Mouse (Mus musculus) liver, embryonic 14.5 days (tissue): ENCODE data around the gene Fgfr2. TPM values are rescaled to one million over a fixed set of nuclear protein-coding genes. Genes with fewer than 3 reads are reported as not detected.
A peak's percentile ranks its signal among the peaks of the same experiment; 100 is the strongest.

Experiments
- ATAC-seq: fragments of 200-750 bp; cut with Nextera tagmentation; 2 replicates; pipeline ENCODE4 v1.8.0; 2017; ENCODE audit warnings: moderate number of reproducible peaks, mild to moderate bottlenecking, moderate library complexity; ENCODE audit not compliant: insufficient read depth
- DNase-seq, 3 experiments: peaks; one replicate each; pipeline ENCODE4 v3.0.0-alpha.2; 2012 to 2013; ENCODE audit warnings: low read depth in 3 of 3, low spot score in 3 of 3
- H3K27ac ChIP-seq: fragments of 300-500 bp; sonication (generic); 2 replicates; pipeline ENCODE4 v1.5.1; 2014; ENCODE audit warnings: moderate library complexity, mild to moderate bottlenecking, control low read depth, inconsistent platforms
- H3K27me3 ChIP-seq: fragments of 300-500 bp; sonication (generic); 2 replicates; pipeline ENCODE4 v1.6.1; 2014; ENCODE audit warnings: mild to moderate bottlenecking, low read length, moderate library complexity; ENCODE audit not compliant: control insufficient read depth, insufficient read depth
- H3K36me3 ChIP-seq: fragments of 300-500 bp; sonication (generic); replicated peaks from 2 replicates; pipeline ENCODE4 v1.6.1; 2014; ENCODE audit warnings: low read depth; ENCODE audit not compliant: control insufficient read depth, insufficient read depth
- H3K4me1 ChIP-seq, 2 experiments: fragments of 200-500 bp in 1 of 2; fragments of 300-500 bp in 1 of 2; sonication (generic) in 1 of 2; replicated peaks; 2 replicates each; pipeline ENCODE4 v1.6.1; 2012 to 2014; ENCODE audit warnings: antibody characterized with exemption in 1 of 2, inconsistent platforms in 1 of 2, low read length in 1 of 2; ENCODE audit not compliant: control insufficient read depth in 2 of 2, insufficient read depth in 2 of 2
- H3K4me2 ChIP-seq: fragments of 300-500 bp; sonication (generic); 2 replicates; pipeline ENCODE4 v1.6.1; 2014; ENCODE audit warnings: low read depth, mild to moderate bottlenecking, control low read depth, moderate library complexity
- H3K4me3 ChIP-seq, 2 experiments: fragments of 200-500 bp in 1 of 2; fragments of 300-500 bp in 1 of 2; sonication (generic) in 1 of 2; 2 replicates each; pipeline ENCODE4 v1.5.1; 2012 to 2014; ENCODE audit warnings: low read depth in 2 of 2, low read length in 2 of 2, mild to moderate bottlenecking in 2 of 2, control low read depth in 1 of 2, inconsistent platforms in 1 of 2, moderate library complexity in 1 of 2; ENCODE audit not compliant: insufficient read depth in 1 of 2
- H3K9ac ChIP-seq: fragments of 300-500 bp; sonication (generic); replicated peaks from 2 replicates; pipeline ENCODE4 v1.6.1; 2014; ENCODE audit warnings: mild to moderate bottlenecking, control low read depth, moderate library complexity
- H3K9me3 ChIP-seq: fragments of 300-500 bp; sonication (generic); 2 replicates; pipeline ENCODE4 v1.6.1; 2016; ENCODE audit warnings: low read length, mixed read lengths; ENCODE audit not compliant: control insufficient read depth
- CTCF ChIP-seq: IDR thresholded peaks from 2 replicates; pipeline ENCODE4 v1.5.1; 2016; ENCODE audit warnings: antibody characterized with exemption, low read depth, control low read depth
- EP300 ChIP-seq: IDR thresholded peaks from 2 replicates; pipeline ENCODE4 v1.6.1; 2016; ENCODE audit warnings: antibody characterized with exemption, low read depth
- WGBS: fragments of 180-500 bp; shearing (Covaris S2); extraction: QIAGEN DNeasy Blood & Tissue Kit; methylation state at CpG from one replicate; pipeline ENCODE4 v1.1.7; 2014; ENCODE audit not compliant: insufficient replicate concordance; 5-methylcytosine and 5-hydroxymethylcytosine counted together
- polyA plus RNA-seq, 2 experiments: library from polyadenylated mRNA; depleted of rRNA in 1 of 2; stranded (reverse) in 1 of 2; unstranded in 1 of 2; fragments of >200 nt; fragmentation: Nextera tagmentation in 1 of 2; extraction: Ambion mirVana in 1 of 2; gene quantifications; 2 replicates each; pipeline versions ENCODE4 v1.2.1 to v1.2.3; 2012 to 2014

Fgfr2 gene
- polyA plus RNA-seq, 2 experiments, result 7.9 to 8.8 TPM

DNA sequence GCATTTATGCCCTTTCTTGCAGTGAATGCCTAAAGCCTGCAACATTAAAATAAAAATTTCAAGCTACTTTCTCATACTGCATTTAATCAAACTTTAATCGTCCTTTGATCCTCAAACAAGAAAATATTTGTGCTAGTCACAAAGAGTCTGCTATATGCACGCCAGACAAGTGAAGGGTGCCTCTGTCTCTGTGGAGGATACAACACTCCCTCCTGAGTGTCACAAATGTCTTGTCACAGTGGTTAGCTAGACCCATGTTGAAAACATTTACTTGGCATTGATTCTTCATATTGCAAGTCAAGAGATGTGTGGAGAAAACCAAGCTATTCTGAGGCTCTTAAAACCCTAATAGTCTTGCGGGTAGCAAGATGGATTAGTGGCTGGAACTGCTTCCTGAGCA, 2736.8 kb downstream of the Fgfr2 start:
- Histone ChIP-seq H3K36me3 (no peaks in the 10 kb centered on the region), H3K9me3 (no peaks in the 10 kb centered on the region), H3K4me2 (no peak overlapping the region), H3K4me3 (no peak overlapping the region), H3K27me3 (no peaks in the 10 kb centered on the region), H3K27ac (no peak overlapping the region), H3K4me1 (no peaks in the 10 kb centered on the region), H3K9ac (no peak overlapping the region)
- DNase-seq (no peak), ATAC-seq (no peak)
- no peak for TF ChIP-seq CTCF
- TF ChIP-seq EP300, result no peak
- 64% methylated on average over 3 of the region's 3 CpGs for WGBS

DNA sequence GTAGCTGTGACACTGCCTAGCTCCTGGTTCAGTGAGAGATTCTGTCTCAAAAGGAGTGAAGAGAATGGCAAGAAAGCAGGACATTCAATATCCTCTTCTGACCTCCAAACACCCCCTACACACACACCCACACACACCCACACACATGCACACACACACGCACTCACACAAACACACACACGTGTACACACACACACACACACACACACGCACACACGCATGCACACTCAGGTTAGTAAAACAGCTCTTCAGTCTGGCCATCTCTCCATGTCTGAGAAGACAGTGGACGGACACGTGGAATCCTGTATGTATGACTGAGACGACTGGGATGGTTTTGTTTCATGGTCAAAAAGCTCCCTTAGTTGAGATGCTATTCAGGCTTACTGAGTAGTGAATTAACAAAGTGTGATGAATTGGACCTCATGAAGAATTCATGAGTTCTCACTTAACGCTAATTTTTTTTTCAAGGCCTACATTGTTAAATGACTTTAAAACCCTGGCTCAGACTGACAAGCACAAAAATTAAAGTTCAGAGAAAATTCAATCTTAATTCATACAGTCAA, 2737.3 kb downstream of the Fgfr2 start:
- Histone ChIP-seq H3K36me3 (no peaks in the 10 kb centered on the region), H3K4me2 (no peak overlapping the region), H3K9ac (no peak overlapping the region), H3K4me3 (no peak overlapping the region), H3K27me3 (no peaks in the 10 kb centered on the region), H3K4me1 (no peaks in the 10 kb centered on the region), H3K27ac (no peak overlapping the region), H3K9me3 (no peaks in the 10 kb centered on the region)
- DNase-seq, result no peak
- TF ChIP-seq CTCF (no peak), EP300 (no peak)
- no peak for ATAC-seq
- WGBS, result 79% methylated on average over 8 of the region's 8 CpGs

DNA sequence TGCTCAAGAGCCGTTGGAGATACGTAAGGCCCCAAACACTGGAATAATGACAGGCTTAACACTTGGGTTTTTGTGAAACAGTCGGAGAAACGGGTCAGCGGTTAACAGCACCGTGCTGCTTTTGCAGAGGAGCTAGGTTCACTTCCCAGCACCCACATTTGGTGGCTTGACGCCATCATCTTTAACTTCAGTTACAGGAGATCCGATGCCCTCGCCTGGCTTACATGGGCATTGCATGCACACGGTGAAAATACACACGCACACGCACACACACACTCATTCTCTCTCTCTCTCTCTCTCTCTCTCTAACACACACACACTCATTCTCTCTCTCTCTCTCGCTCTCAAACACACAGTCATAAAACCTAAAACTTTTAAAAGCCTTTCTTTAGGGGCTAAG, 2741.0 kb downstream of the Fgfr2 start:
- WGBS, result 75% methylated on average over 13 of the region's 13 CpGs
- no peak overlapping the region for H3K4me2 ChIP-seq
- no peaks in the 10 kb centered on the region for H3K9me3 ChIP-seq
- no peaks in the 10 kb centered on the region for H3K27me3 ChIP-seq
- H3K27ac ChIP-seq, result no peak overlapping the region
- ATAC-seq (no peak), DNase-seq (no peak)
- H3K4me3 ChIP-seq, result no peak overlapping the region
- H3K36me3 ChIP-seq, result no peaks in the 10 kb centered on the region
- no peak overlapping the region for H3K9ac ChIP-seq
- H3K4me1 ChIP-seq, result no peaks in the 10 kb centered on the region
- no peak for TF ChIP-seq EP300

DNA sequence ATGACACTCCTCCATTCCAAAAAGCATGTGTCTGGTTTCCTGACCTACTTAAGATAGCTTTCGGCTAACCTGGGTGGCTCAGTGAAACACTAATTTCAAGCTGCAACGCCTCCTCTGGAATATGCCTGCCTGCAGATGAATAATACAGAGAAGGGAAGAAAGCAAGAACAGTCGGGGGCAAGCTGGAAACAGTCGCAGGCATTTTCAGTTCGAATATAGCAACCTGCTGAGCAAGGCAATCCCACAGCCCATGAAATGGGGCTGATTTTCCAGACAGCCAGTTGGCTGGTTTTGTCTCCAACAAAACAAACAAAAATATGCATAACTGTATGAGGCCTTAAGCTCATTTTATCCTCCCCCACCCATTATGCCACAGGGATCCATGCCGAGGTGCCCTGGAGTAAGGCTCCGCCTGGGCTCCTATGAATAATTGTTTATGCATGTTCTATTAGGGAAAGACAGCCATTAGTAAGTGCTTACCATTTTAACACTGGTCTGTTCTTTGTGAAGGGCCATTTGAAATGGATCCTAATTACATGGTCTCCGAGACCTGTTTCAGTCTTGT, 2741.7 kb downstream of the Fgfr2 start:
- Histone ChIP-seq H3K9me3 (no peaks in the 10 kb centered on the region), H3K27ac (no peak overlapping the region), H3K4me2 (no peak overlapping the region), H3K4me3 (no peak overlapping the region), H3K27me3 (no peaks in the 10 kb centered on the region), H3K4me1 (no peaks in the 10 kb centered on the region), H3K36me3 (no peaks in the 10 kb centered on the region), H3K9ac (no peak overlapping the region)
- DNase-seq (no peak), ATAC-seq (no peak)
- 80% methylated on average over 8 of the region's 8 CpGs for WGBS
- TF ChIP-seq EP300 (no peak), CTCF (no peak)

DNA sequence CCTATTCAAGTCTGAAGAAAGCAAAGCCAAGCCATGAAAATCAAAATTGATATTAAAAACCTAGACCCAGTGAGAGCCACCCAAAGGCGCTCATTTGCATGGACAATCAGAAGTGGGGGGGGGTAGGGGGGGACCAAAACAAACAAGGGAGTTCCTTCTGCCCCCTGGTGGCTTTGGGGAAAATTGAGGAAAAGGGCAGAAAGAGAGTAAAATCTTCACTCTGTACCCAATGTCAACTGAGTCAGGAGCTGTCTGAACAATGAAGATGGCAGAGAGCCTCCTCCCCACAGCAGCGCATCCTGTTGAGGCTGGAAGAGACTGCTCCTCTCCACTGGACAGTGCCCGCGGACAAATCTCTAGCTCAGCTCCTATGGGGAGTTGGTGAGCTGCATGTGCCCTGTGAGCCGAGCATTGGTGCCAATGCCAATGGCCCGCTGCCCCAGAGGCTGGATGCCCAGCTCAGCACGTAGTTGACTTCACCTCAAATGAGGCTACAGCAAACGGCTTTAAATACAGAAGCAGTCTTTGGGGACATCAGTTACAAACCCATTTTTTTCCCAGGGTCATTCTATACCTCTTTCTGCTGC, 2742.3 kb downstream of the Fgfr2 start:
- TF ChIP-seq EP300, result no peak
- TF ChIP-seq CTCF, result peak; percentile 19; the same call in 1 of the 2 replicates
- ATAC-seq (no peak), DNase-seq (no peak)
- no peaks in the 10 kb centered on the region for H3K27me3 ChIP-seq
- whole genome bisulfite sequencing, result 74% methylated on average over 8 of the region's 8 CpGs
- H3K9me3 ChIP-seq, result no peaks in the 10 kb centered on the region
- H3K4me1 ChIP-seq, result no peaks in the 10 kb centered on the region
- no peak overlapping the region for H3K27ac ChIP-seq
- H3K9ac ChIP-seq, result no peak overlapping the region
- no peaks in the 10 kb centered on the region for H3K36me3 ChIP-seq
- H3K4me2 ChIP-seq, result no peak overlapping the region
- H3K4me3 ChIP-seq, result no peak overlapping the region
